Mouse (Mus musculus): Measurements from ENCODE around the gene Crk. TPM values are rescaled to one million over a fixed set of nuclear protein-coding genes. Genes with fewer than 3 reads are reported as not detected.
"Not testable (repeated sequence)": the region's sequence is repeated elsewhere in the genome, so short reads cannot be mapped to it uniquely, and the experiment has no call there.

Crk gene
- polyA plus RNA-seq, 1 experiment: 91.5 TPM

GRCm38 (mm10) chr11:75687343-75687993, 8.4 kb downstream of the Crk start:
- H3K27ac ChIP-seq (ENCODE audit: insufficient read depth, low read length): peak overlapping the region; percentile 62
- no peaks in the 10 kb centered on the region for H3K4me1 ChIP-seq (ENCODE audit: control insufficient read depth, insufficient read depth, low read length)
- no peaks in the 10 kb centered on the region for H3K27me3 ChIP-seq (ENCODE audit: control insufficient read depth, insufficient read depth, low read length, poor library complexity, severe bottlenecking)
- no peak overlapping the region for H3K9ac ChIP-seq (ENCODE audit: low read depth, poor library complexity, severe bottlenecking)
- H3K36me3 ChIP-seq (ENCODE audit: control insufficient read depth, insufficient read depth, low read length, poor library complexity, severe bottlenecking): peaks cover 21% of the 10 kb centered on the region
- H3K9me3 ChIP-seq (replicated peaks; ENCODE audit: control insufficient read depth, insufficient read depth, low read length, poor library complexity, severe bottlenecking): no peaks in the 10 kb centered on the region
- TF ChIP-seq EP300 (IDR thresholded peaks at IDR 0.05; ENCODE audit: insufficient read depth, low read depth, low read length): no peak
- no peak for TF ChIP-seq POLR2A (IDR thresholded peaks at IDR 0.05; ENCODE audit: insufficient read depth, low read length)
- no peak for TF ChIP-seq CTCF (IDR thresholded peaks at IDR 0.05; ENCODE audit: low read depth, low read length)
- H3K4me3 ChIP-seq (ENCODE audit: low read depth, low read length): no peak overlapping the region

GRCm38 (mm10) chr11:75688132-75688531, 9.1 kb downstream of the Crk start:
- H3K27ac ChIP-seq (ENCODE audit: insufficient read depth, low read length): peak overlapping the region; percentile 62
- peaks cover 20% of the 10 kb centered on the region for H3K36me3 ChIP-seq (ENCODE audit: control insufficient read depth, insufficient read depth, low read length, poor library complexity, severe bottlenecking)
- H3K4me3 ChIP-seq (ENCODE audit: low read depth, low read length): no peak overlapping the region
- H3K4me1 ChIP-seq (ENCODE audit: control insufficient read depth, insufficient read depth, low read length): no peaks in the 10 kb centered on the region
- H3K27me3 ChIP-seq (ENCODE audit: control insufficient read depth, insufficient read depth, low read length, poor library complexity, severe bottlenecking): no peaks in the 10 kb centered on the region
- H3K9me3 ChIP-seq (replicated peaks; ENCODE audit: control insufficient read depth, insufficient read depth, low read length, poor library complexity, severe bottlenecking): no peaks in the 10 kb centered on the region
- TF ChIP-seq POLR2A (IDR thresholded peaks at IDR 0.05; ENCODE audit: insufficient read depth, low read length) (no peak), CTCF (IDR thresholded peaks at IDR 0.05; ENCODE audit: low read depth, low read length) (no peak), EP300 (IDR thresholded peaks at IDR 0.05; ENCODE audit: insufficient read depth, low read depth, low read length) (no peak)
- H3K9ac ChIP-seq (ENCODE audit: low read depth, poor library complexity, severe bottlenecking): no peak overlapping the region

GRCm38 (mm10) chr11:75689977-75690376, 10.9 kb downstream of the Crk start:
- H3K9me3 ChIP-seq (replicated peaks; ENCODE audit: control insufficient read depth, insufficient read depth, low read length, poor library complexity, severe bottlenecking): no peaks in the 10 kb centered on the region
- H3K4me1 ChIP-seq (ENCODE audit: control insufficient read depth, insufficient read depth, low read length): peaks cover 1% of the 10 kb centered on the region
- TF ChIP-seq EP300 (IDR thresholded peaks at IDR 0.05; ENCODE audit: insufficient read depth, low read depth, low read length) (no peak), CTCF (IDR thresholded peaks at IDR 0.05; ENCODE audit: low read depth, low read length) (no peak), POLR2A (IDR thresholded peaks at IDR 0.05; ENCODE audit: insufficient read depth, low read length) (no peak)
- H3K9ac ChIP-seq (ENCODE audit: low read depth, poor library complexity, severe bottlenecking): no peak overlapping the region
- H3K27me3 ChIP-seq (ENCODE audit: control insufficient read depth, insufficient read depth, low read length, poor library complexity, severe bottlenecking): no peaks in the 10 kb centered on the region
- H3K4me3 ChIP-seq (ENCODE audit: low read depth, low read length): no peak overlapping the region
- peaks cover 23% of the 10 kb centered on the region for H3K36me3 ChIP-seq (ENCODE audit: control insufficient read depth, insufficient read depth, low read length, poor library complexity, severe bottlenecking)
- no peak overlapping the region for H3K27ac ChIP-seq (ENCODE audit: insufficient read depth, low read length)

GRCm38 (mm10) chr11:75691047-75691446, 12.0 kb downstream of the Crk start:
- no peak overlapping the region for H3K27ac ChIP-seq (ENCODE audit: insufficient read depth, low read length)
- peaks cover 1% of the 10 kb centered on the region for H3K4me1 ChIP-seq (ENCODE audit: control insufficient read depth, insufficient read depth, low read length)
- no peak overlapping the region for H3K4me3 ChIP-seq (ENCODE audit: low read depth, low read length)
- no peak overlapping the region for H3K9ac ChIP-seq (ENCODE audit: low read depth, poor library complexity, severe bottlenecking)
- peaks cover 24% of the 10 kb centered on the region for H3K36me3 ChIP-seq (ENCODE audit: control insufficient read depth, insufficient read depth, low read length, poor library complexity, severe bottlenecking)
- H3K9me3 ChIP-seq (replicated peaks; ENCODE audit: control insufficient read depth, insufficient read depth, low read length, poor library complexity, severe bottlenecking): no peaks in the 10 kb centered on the region
- H3K27me3 ChIP-seq (ENCODE audit: control insufficient read depth, insufficient read depth, low read length, poor library complexity, severe bottlenecking): no peaks in the 10 kb centered on the region
- no peak for TF ChIP-seq CTCF (IDR thresholded peaks at IDR 0.05; ENCODE audit: low read depth, low read length)
- TF ChIP-seq EP300 (IDR thresholded peaks at IDR 0.05; ENCODE audit: insufficient read depth, low read depth, low read length): no peak
- TF ChIP-seq POLR2A (IDR thresholded peaks at IDR 0.05; ENCODE audit: insufficient read depth, low read length): no peak

GRCm38 (mm10) chr11:75693570-75693969, 14.5 kb downstream of the Crk start:
- Histone ChIP-seq H3K36me3 (ENCODE audit: control insufficient read depth, insufficient read depth, low read length, poor library complexity, severe bottlenecking) (peaks cover 47% of the 10 kb centered on the region), H3K4me3 (ENCODE audit: low read depth, low read length) (no peak overlapping the region), H3K27ac (ENCODE audit: insufficient read depth, low read length) (no peak overlapping the region), H3K4me1 (ENCODE audit: control insufficient read depth, insufficient read depth, low read length) (peaks cover 1% of the 10 kb centered on the region), H3K27me3 (ENCODE audit: control insufficient read depth, insufficient read depth, low read length, poor library complexity, severe bottlenecking) (no peaks in the 10 kb centered on the region), H3K9ac (ENCODE audit: low read depth, poor library complexity, severe bottlenecking) (no peak overlapping the region), H3K9me3 (replicated peaks; ENCODE audit: control insufficient read depth, insufficient read depth, low read length, poor library complexity, severe bottlenecking) (no peaks in the 10 kb centered on the region)
- TF ChIP-seq CTCF (IDR thresholded peaks at IDR 0.05; ENCODE audit: low read depth, low read length): no peak
- no peak for TF ChIP-seq POLR2A (IDR thresholded peaks at IDR 0.05; ENCODE audit: insufficient read depth, low read length)
- TF ChIP-seq EP300 (IDR thresholded peaks at IDR 0.05; ENCODE audit: insufficient read depth, low read depth, low read length): no peak

GRCm38 (mm10) chr11:75697464-75697863, 18.4 kb downstream of the Crk start:
- H3K4me3 ChIP-seq (ENCODE audit: low read depth, low read length); H3K4me1 ChIP-seq (ENCODE audit: control insufficient read depth, insufficient read depth, low read length); H3K27me3 ChIP-seq (ENCODE audit: control insufficient read depth, insufficient read depth, low read length, poor library complexity, severe bottlenecking); H3K9ac ChIP-seq (ENCODE audit: low read depth, poor library complexity, severe bottlenecking); H3K27ac ChIP-seq (ENCODE audit: insufficient read depth, low read length); H3K9me3 ChIP-seq (replicated peaks; ENCODE audit: control insufficient read depth, insufficient read depth, low read length, poor library complexity, severe bottlenecking): not testable (repeated sequence)
- H3K36me3 ChIP-seq (ENCODE audit: control insufficient read depth, insufficient read depth, low read length, poor library complexity, severe bottlenecking): peaks cover 61% of the 10 kb centered on the region
